Mouse (Mus musculus) MEL (cell line): ENCODE measurements at regions not wholly inside any gene's neighbourhood (a gene's known extent, or its start where the extent isn't known, plus 50 kb on each side); places are given as distances from the start of the nearest gene placed in this dataset.

Experiments
- DNase-seq: peaks from one replicate; pipeline ENCODE4 v3.0.0; 2011; ENCODE audit warnings: low read depth, low spot score
- H3K27ac ChIP-seq: 2 replicates; pipeline ENCODE4 v1.5.1; 2012; ENCODE audit warnings: low read depth, mild to moderate bottlenecking, control low read depth, low read length, moderate library complexity; ENCODE audit not compliant: control insufficient read depth
- H3K27me3 ChIP-seq, 2 experiments: fragments of 150-350 bp in 1 of 2; sonication (generic) in 1 of 2; 2 replicates each; pipeline ENCODE4 v1.6.1; 2012; ENCODE audit warnings: low read length in 2 of 2, mild to moderate bottlenecking in 2 of 2, improper control_type of control experiment in 1 of 2, moderate library complexity in 1 of 2; ENCODE audit not compliant: insufficient read depth in 2 of 2, control insufficient read depth in 1 of 2
- H3K36me3 ChIP-seq, 2 experiments: 2 replicates each; pipeline ENCODE4 v1.6.1; 2012 to 2014; ENCODE audit warnings: low read length in 2 of 2, improper control_type of control experiment in 1 of 2, inconsistent platforms in 1 of 2, mild to moderate bottlenecking in 1 of 2; ENCODE audit not compliant: insufficient read depth in 2 of 2, control insufficient read depth in 1 of 2
- H3K4me1 ChIP-seq, 2 experiments: fragments of 150-350 bp in 1 of 2; sonication (generic) in 1 of 2; 2 replicates each; pipeline ENCODE4 v1.6.1; 2012; ENCODE audit warnings: low read length in 2 of 2, improper control_type of control experiment in 1 of 2, mild to moderate bottlenecking in 1 of 2; ENCODE audit not compliant: insufficient read depth in 2 of 2, control insufficient read depth in 1 of 2
- H3K4me3 ChIP-seq, 2 experiments: fragments of 150-350 bp in 1 of 2; sonication (generic) in 1 of 2; 2 replicates each; pipeline ENCODE4 v1.5.1; 2012; ENCODE audit warnings: low read depth in 2 of 2, low read length in 2 of 2, mild to moderate bottlenecking in 2 of 2, moderate library complexity in 2 of 2, control low read depth in 1 of 2, improper control_type of control experiment in 1 of 2; ENCODE audit not compliant: control insufficient read depth in 1 of 2, insufficient read depth in 1 of 2
- H3K79me2 ChIP-seq: 2 replicates; pipeline ENCODE4 v1.6.1; 2012; ENCODE audit warnings: mild to moderate bottlenecking, low read length, moderate library complexity; ENCODE audit not compliant: control insufficient read depth, poor library complexity, insufficient read depth
- H3K9ac ChIP-seq: 2 replicates; pipeline ENCODE4 v1.6.1; 2012; ENCODE audit warnings: low read depth, mild to moderate bottlenecking, control low read depth, low read length, moderate library complexity; ENCODE audit not compliant: control insufficient read depth, poor library complexity, severe bottlenecking
- H3K9me3 ChIP-seq: fragments of 150-350 bp; sonication (generic); replicated peaks from 2 replicates; pipeline ENCODE4 v1.6.1; 2012; ENCODE audit warnings: mild to moderate bottlenecking, low read length, improper control_type of control experiment, moderate library complexity; ENCODE audit not compliant: insufficient read depth
- ELF1 ChIP-seq: IDR thresholded peaks from 2 replicates; pipeline ENCODE4 v1.6.1; 2014; ENCODE audit warnings: low read depth, mild to moderate bottlenecking, inconsistent platforms, low read length, improper control_type of control experiment, moderate library complexity
- EP300 ChIP-seq, 2 experiments: IDR thresholded peaks; 2 replicates each; pipeline ENCODE4 v1.6.1; 2011; ENCODE audit warnings: improper control_type of control experiment in 2 of 2, low read length in 2 of 2, low read depth in 1 of 2, mild to moderate bottlenecking in 1 of 2
- ETS1 ChIP-seq: IDR thresholded peaks from 2 replicates; pipeline ENCODE4 v1.6.1; 2012; ENCODE audit warnings: low read depth, mild to moderate bottlenecking, inconsistent platforms, low read length, improper control_type of control experiment, moderate library complexity
- HCFC1 ChIP-seq: IDR thresholded peaks from 2 replicates; pipeline ENCODE4 v1.6.1; 2012; ENCODE audit warnings: low read depth, mild to moderate bottlenecking, inconsistent platforms, low read length, improper control_type of control experiment, moderate library complexity
- KAT2A ChIP-seq: conservative IDR thresholded peaks from 2 replicates; pipeline ENCODE4 v1.6.1; 2012; ENCODE audit warnings: low read depth, low read length, improper control_type of control experiment, inconsistent platforms
- MAFK ChIP-seq: IDR thresholded peaks from 2 replicates; pipeline ENCODE4 v1.6.1; 2011; ENCODE audit warnings: low read depth, mild to moderate bottlenecking, low read length, improper control_type of control experiment, borderline replicate concordance
- POLR2AphosphoS2 ChIP-seq: IDR thresholded peaks from 2 replicates; pipeline ENCODE4 v1.6.1; 2011; ENCODE audit warnings: low read length, improper control_type of control experiment
- RAD21 ChIP-seq: IDR thresholded peaks from 2 replicates; pipeline ENCODE4 v1.6.1; 2011; ENCODE audit warnings: mild to moderate bottlenecking, low read depth, low read length, improper control_type of control experiment
- SMC3 ChIP-seq: IDR thresholded peaks from 2 replicates; pipeline ENCODE4 v1.6.1; 2011; ENCODE audit warnings: low read depth, low read length, improper control_type of control experiment
- TAL1 ChIP-seq: IDR thresholded peaks from 2 replicates; pipeline ENCODE4 v1.6.1; 2012; ENCODE audit warnings: mild to moderate bottlenecking, inconsistent platforms, low read length, moderate library complexity, mixed read lengths
- TBP ChIP-seq: IDR thresholded peaks from 2 replicates; pipeline ENCODE4 v1.8.0; 2011; ENCODE audit warnings: low read depth, low read length, improper control_type of control experiment
- TCF12 ChIP-seq: IDR thresholded peaks from 2 replicates; pipeline ENCODE4 v1.6.1; 2014; ENCODE audit warnings: low read depth, mild to moderate bottlenecking, inconsistent platforms, low read length, improper control_type of control experiment, moderate library complexity
- USF1 ChIP-seq: IDR thresholded peaks from 2 replicates; pipeline ENCODE4 v1.6.1; 2014; ENCODE audit warnings: low read depth, mild to moderate bottlenecking, inconsistent platforms, low read length, improper control_type of control experiment, moderate library complexity
- ZNF384 ChIP-seq: IDR thresholded peaks from 2 replicates; pipeline ENCODE4 v1.6.1; 2012; ENCODE audit warnings: low read depth, mild to moderate bottlenecking, inconsistent platforms, low read length, improper control_type of control experiment

DNA sequence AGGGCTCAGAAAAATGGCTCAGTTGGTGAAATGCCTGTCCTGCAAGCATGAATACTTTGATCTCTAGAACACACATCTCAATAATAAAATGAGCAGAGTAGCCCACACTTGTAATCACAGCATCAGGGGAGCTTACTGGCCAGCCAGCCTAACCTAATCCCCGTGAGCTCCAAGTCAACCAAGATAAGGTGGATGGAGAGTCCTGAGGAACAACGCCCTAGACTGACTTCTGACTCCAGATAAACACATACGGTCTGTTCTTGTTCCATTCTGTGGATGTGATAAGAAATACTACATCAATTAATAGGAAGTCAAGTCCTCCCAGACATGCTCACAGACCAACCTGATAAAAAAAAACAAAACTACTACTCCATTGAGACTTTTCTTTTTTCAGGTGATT is 180.4 kb upstream of the Jarid2 start:
- Histone ChIP-seq H3K4me1 (no peaks in the 10 kb centered on the region), H3K4me3 (no peak overlapping the region)
- TF ChIP-seq TCF12: no peak
- TF ChIP-seq TBP: no peak
- TF ChIP-seq EP300 (IDR thresholded peaks at IDR 0.05; ENCODE audit: low read depth in 1 of 2, low read length in 2 of 2): peak in 1 of 2 experiments; percentile 31; a peak in 2 of 4 replicates
- no peak for TF ChIP-seq KAT2A
- TF ChIP-seq, all 39 proteins: peak for 1

DNA sequence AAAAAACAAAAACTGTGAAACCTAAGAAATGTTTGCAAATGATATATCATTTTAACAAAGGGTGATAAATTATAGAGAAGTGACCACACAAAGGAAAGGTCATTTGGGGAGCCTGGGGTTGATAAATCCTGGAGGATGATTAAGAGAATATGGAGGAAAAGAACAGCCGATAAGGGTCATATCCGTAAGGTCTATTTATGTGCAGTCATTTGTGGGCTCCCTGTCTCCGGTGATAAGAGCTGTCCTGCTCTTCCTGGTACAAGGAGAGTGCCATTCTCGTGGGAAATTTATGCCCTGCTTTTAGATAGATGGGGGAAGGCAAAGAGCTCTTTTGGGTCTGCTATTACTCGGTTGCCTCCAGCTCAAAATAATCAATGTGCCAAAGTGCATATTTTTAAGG is 175.9 kb upstream of the Jarid2 start:
- no peak overlapping the region for H3K4me3 ChIP-seq
- H3K27ac ChIP-seq: no peak overlapping the region
- H3K27me3 ChIP-seq: no peaks in the 10 kb centered on the region
- TF ChIP-seq USF1 (no peak), ELF1 (no peak), POLR2AphosphoS2 (no peak), SMC3 (no peak), MAFK (no peak), HCFC1 (no peak), TAL1 (no peak), TCF12 (no peak), ETS1 (no peak), RAD21 (no peak)
- TF ChIP-seq, all 39 proteins: peak for 0
- H3K79me2 ChIP-seq: no peaks in the 10 kb centered on the region
- no peaks in the 10 kb centered on the region for H3K9me3 ChIP-seq
- H3K36me3 ChIP-seq: no peaks in the 10 kb centered on the region
- H3K4me1 ChIP-seq: no peaks in the 10 kb centered on the region
- no peak overlapping the region for H3K9ac ChIP-seq
- no peak for DNase-seq

More for the DNA sequence above, 180.4 kb upstream of the Jarid2 start:
- no peak overlapping the region for H3K27ac ChIP-seq
- H3K36me3 ChIP-seq: no peaks in the 10 kb centered on the region
- H3K9me3 ChIP-seq: no peaks in the 10 kb centered on the region
- H3K27me3 ChIP-seq: no peaks in the 10 kb centered on the region
- no peaks in the 10 kb centered on the region for H3K79me2 ChIP-seq
- peak; percentile 12 for DNase-seq
- no peak overlapping the region for H3K9ac ChIP-seq

GRCm38 (mm10) chr13:44554686-44555463 is 174.4 kb upstream of the Jarid2 start:
- H3K27ac ChIP-seq: no peak overlapping the region
- H3K79me2 ChIP-seq: no peaks in the 10 kb centered on the region
- no peaks in the 10 kb centered on the region for H3K27me3 ChIP-seq
- TF ChIP-seq TCF12 (no peak), ZNF384 (peak; percentile 47)
- TF ChIP-seq, all 39 proteins: peak for 1
- no peaks in the 10 kb centered on the region for H3K4me1 ChIP-seq
- H3K4me3 ChIP-seq: no peak overlapping the region
- H3K9ac ChIP-seq: no peak overlapping the region
- no peaks in the 10 kb centered on the region for H3K9me3 ChIP-seq
- no peak for DNase-seq
- no peaks in the 10 kb centered on the region for H3K36me3 ChIP-seq
